Mouse (Mus musculus): ENCODE measurements around the gene Emc1. TPM values are rescaled to one million over a fixed set of nuclear protein-coding genes. Genes with fewer than 3 reads are reported as not detected.

Gene Emc1
- polyA plus RNA-seq (2015; fragmentation: Nextera tagmentation; extraction: Ambion mirVana), result 38.8 and 44.1 TPM in 2 replicates

GRCm38 (mm10) chr4:139351931-139352711 is at the start of gene Emc1, which contains the start of the genes Mrto4 and Ubr4:
TSS of gene Emc1 (plus strand) at chr4:139352587.
TSS of gene Mrto4 (minus strand) at chr4:139352576.
TSS of gene Ubr4 (plus strand) at chr4:139352609.

GRCm38 (mm10) chr4:139310171-139310898 is 42.1 kb upstream of the Emc1 start, which contains the start of the genes Pqlc2 and Akr7a5:
TSS of gene Pqlc2 (minus strand) at chr4:139310708.
TSS of gene Akr7a5 (plus strand) at chr4:139310744.

Small RNA genes lying within 50 kb of the gene (microRNA-seq; reads per million reads assigned to microRNA genes)
- not detected for gene Gm24245
- not detected for gene Gm25732

Other genes starting within 250 kb of the Emc1 start
- gene Minos1, start 221.5 kb upstream of the Emc1 start, polyA plus RNA-seq (2015; fragmentation: Nextera tagmentation; extraction: Ambion mirVana), result 490 and 587 TPM in 2 replicates
- gene Capzb, start 159.7 kb upstream of the Emc1 start, polyA plus RNA-seq (2015; fragmentation: Nextera tagmentation; extraction: Ambion mirVana), result 298 and 301 TPM in 2 replicates
- 16.0 and 17.9 TPM in 2 replicates for gene Pqlc2, start 41.9 kb upstream of the Emc1 start, polyA plus RNA-seq (2015; fragmentation: Nextera tagmentation; extraction: Ambion mirVana)
- gene Akr7a5, start 41.8 kb upstream of the Emc1 start, polyA plus RNA-seq (2015; fragmentation: Nextera tagmentation; extraction: Ambion mirVana), result 72.8 and 74.2 TPM in 2 replicates
- 68.1 and 73.3 TPM in 2 replicates for gene Mrto4, start within 50 bp of the Emc1 start, polyA plus RNA-seq (2015; fragmentation: Nextera tagmentation; extraction: Ambion mirVana)
- 68.8 and 82.2 TPM in 2 replicates for gene Ubr4, start within 50 bp of the Emc1 start, polyA plus RNA-seq (2015; fragmentation: Nextera tagmentation; extraction: Ambion mirVana)
- 8.7 and 10.3 TPM in 2 replicates for gene Iffo2, start 178.0 kb downstream of the Emc1 start, polyA plus RNA-seq (2015; fragmentation: Nextera tagmentation; extraction: Ambion mirVana)

Measured in neural tube, postnatal 0 days (tissue).